Mouse (Mus musculus): ENCODE data around the gene Vmn2r77.
"Not testable (repeated sequence)": the region's sequence is repeated elsewhere in the genome, so short reads cannot be mapped to it uniquely, and the experiment has no call there.

The Vmn2r77 gene
- long read RNA-seq, experiment 1 = 0 reads
- long read RNA-seq, experiment 2 = 0 reads

- intact Hi-C loops (cut with DNase I) = no loop called here
These were observed at the start of gene Vmn2r77 for GRCm38 (mm10) chr7:86794727-86795126. Vmn2r77 (plus strand) TSS chr7:86795027.

GRCm38 (mm10) chr7:86760751-86761150 is 34.1 kb upstream of the Vmn2r77 start:
- intact Hi-C loops (cut with DNase I) = no loop called here

DNA sequence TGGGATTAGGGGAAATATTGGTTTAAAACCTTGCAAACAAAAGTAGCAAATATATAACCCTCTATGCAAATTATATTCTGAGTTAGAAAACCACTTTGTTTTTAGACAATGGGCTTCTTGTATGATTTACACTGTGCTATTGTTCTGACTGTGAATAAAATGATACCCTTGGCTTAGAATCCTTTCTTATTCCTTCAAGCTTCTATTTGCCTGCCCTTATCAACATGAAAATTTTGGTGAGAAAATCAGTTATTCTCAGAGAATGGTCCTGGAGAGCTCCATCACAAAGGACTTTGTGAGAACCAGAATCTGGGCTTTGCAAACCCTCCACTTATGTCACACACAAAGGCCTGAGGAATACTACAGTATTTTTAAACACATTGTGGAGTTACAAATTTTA is 30.2 kb upstream of the Vmn2r77 start:
- intact Hi-C loops (cut with DNase I) = no loop called here

DNA sequence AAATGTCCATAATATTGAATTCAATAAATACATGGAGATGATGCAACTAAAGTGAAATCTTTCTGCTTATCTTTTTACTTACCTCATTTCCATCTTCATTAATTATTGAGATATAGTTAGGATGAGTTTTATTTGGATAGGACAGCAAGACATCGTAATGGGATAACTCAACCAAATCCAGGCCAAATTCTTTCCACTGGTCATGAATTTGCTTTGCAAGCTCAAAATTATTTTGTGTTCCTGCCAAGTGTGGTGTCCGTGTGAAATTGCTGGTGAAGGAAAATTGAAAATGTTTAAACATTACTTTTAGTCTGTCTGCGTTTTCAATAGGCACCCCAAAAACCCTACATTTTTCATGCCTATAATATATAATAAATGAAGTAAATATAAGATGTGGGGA is 23.2 kb upstream of the Vmn2r77 start:
- intact Hi-C loops (cut with DNase I) = no loop called here

DNA sequence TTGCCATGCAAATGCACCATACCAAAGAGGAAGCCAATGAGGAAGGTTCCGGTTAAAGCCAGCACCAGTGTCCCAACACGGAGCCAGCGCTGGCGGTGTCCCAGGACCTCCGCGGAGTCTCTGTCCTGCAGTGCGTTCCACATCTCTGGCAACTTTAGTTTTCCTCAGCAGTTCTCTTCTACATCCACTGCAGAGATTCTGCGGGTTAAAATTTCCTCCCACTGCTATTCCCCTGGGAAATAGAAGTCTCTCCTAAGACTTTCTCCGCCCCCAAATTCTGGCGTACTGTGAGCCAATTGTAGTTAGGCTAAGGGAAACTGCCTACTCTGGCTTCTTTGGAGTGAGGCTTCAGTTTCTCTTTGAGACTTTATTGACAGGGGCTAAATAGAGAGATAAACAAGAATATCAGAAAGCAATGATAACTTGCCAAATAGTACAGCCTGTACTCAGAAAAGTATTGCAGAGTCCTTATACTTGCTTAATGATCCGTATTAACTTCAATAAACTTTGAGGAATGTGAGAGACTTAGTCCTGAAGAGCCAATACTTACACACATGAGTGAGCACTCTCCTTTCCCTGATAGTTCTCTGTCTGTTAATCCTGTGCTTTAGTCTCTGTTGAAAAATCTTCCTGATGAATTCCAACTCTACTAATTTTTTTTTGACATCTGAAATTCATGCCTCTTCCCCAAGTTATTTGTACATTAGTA is 19.1 kb upstream of the Vmn2r77 start, which contains the start of gene Folh1:
Gene Folh1, minus strand, starts transcription at position 327 of the 709 bp plus-strand sequence.
- intact Hi-C loops (cut with DNase I) = no loop called here

DNA sequence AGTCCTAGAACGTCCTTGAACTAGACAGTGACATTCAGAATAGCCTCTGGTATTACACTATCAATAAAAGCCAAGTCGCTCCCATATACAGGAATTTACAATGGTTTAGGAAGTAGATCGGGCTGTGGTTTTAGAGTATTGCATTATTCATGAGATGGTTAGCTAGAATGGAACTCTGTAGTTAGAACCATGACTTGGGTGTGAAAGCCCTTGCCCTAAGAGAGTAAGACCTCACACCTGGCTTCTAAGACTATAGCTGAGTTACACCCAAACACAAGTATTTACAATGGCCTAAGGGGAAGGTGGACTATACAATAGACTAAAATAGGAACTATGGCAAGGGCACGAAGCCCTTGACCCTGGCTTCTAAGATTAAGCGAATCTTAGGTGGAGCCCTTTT is 20.4 kb downstream of the Vmn2r77 start:
- intact Hi-C loops (cut with DNase I) = not testable (repeated sequence)

DNA sequence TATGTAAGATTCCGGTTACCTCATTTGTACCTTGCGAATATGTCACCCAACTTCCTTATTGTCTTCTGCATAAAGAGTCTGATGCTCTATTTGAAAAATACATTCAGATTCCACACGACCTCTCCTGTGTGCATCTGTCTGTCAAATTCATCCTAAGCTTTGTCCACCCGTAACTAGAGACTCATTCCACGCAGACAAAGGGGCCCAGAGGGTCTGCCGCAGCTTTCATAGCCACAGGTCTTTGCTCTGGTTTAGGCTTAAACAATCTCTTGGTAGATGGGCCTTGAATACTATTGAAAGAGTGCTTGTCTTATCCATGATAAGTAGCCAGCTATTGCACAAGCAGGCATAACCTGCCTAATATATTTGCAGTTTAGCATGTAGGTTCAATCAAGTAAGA is 20.9 kb downstream of the Vmn2r77 start:
- intact Hi-C loops (cut with DNase I) = not testable (repeated sequence)

DNA sequence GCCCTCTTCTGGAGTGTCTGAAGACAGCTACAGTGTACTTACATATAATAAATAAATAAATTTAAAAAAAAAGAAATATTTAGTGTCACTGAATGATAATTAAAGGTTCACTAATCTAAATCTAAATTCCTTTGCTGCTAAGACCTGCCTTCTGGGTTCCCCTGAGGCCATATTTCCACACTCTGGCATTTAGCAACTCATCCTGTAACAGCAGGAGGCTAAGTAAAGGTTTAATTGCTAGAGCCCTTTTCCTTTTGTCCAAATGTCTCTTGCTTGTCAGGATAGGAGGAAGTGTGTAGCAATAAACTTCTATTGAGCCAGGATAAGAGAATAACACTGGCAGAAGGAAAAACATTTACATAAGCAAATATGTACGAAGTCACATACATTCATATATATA is 21.6 kb downstream of the Vmn2r77 start:
- intact Hi-C loops (cut with DNase I) = no loop called here

All from adrenal gland (tissue).